Mouse (Mus musculus) cerebellum, adult 2 months (tissue): Measurements from ENCODE around the gene Slc25a48. TPM values are rescaled to one million over a fixed set of nuclear protein-coding genes. Genes with fewer than 3 reads are reported as not detected.
A peak's percentile ranks its signal among the peaks of the same experiment; 100 is the strongest.

Source experiments
- DNase-seq, 2 experiments: peaks; one replicate each; pipeline ENCODE4 v3.0.0; 2021
- H3K27ac ChIP-seq: fragments of 200-500 bp; 2 replicates; pipeline ENCODE4 v1.5.1; 2012; ENCODE audit warnings: low read length, control low read depth, inconsistent platforms; ENCODE audit not compliant: insufficient read depth
- H3K27me3 ChIP-seq: fragments of 200-500 bp; 2 replicates; pipeline ENCODE4 v1.6.1; 2012; ENCODE audit warnings: inconsistent platforms, mild to moderate bottlenecking, low read length, moderate library complexity; ENCODE audit not compliant: control insufficient read depth, insufficient read depth
- H3K4me1 ChIP-seq: fragments of 200-500 bp; 2 replicates; pipeline ENCODE4 v1.6.1; 2011; ENCODE audit warnings: low read length; ENCODE audit not compliant: control insufficient read depth, insufficient read depth
- H3K4me3 ChIP-seq: fragments of 200-500 bp; replicated peaks from 2 replicates; pipeline ENCODE3; 2011; ENCODE audit warnings: mild to moderate bottlenecking, low read depth, low read length, control low read depth; ENCODE audit not compliant: insufficient read depth
- CTCF ChIP-seq: fragments of 200-500 bp; IDR thresholded peaks from 2 replicates; pipeline ENCODE4 v1.5.1; 2011; ENCODE audit warnings: low read depth, mild to moderate bottlenecking, control low read depth, low read length, moderate library complexity, borderline replicate concordance; ENCODE audit not compliant: insufficient read depth
- POLR2A ChIP-seq: fragments of 200-500 bp; IDR thresholded peaks from 2 replicates; pipeline ENCODE4 v1.6.1; 2011; ENCODE audit warnings: low read length, control low read depth, borderline replicate concordance; ENCODE audit not compliant: insufficient read depth
- WGBS: fragments of 180-500 bp; shearing (Covaris S2); methylation state at CpG from one replicate; pipeline ENCODE4 v1.1.7; 2018; 5-methylcytosine and 5-hydroxymethylcytosine counted together
- polyA plus RNA-seq: library from polyadenylated mRNA; depleted of rRNA; stranded (reverse); fragments of >200 nt; gene quantifications from 2 replicates; pipeline ENCODE4 v1.2.3, GENCODE M21; 2012

Gene Slc25a48
- polyA plus RNA-seq, 1 experiment, result 0.34 TPM

DNA sequence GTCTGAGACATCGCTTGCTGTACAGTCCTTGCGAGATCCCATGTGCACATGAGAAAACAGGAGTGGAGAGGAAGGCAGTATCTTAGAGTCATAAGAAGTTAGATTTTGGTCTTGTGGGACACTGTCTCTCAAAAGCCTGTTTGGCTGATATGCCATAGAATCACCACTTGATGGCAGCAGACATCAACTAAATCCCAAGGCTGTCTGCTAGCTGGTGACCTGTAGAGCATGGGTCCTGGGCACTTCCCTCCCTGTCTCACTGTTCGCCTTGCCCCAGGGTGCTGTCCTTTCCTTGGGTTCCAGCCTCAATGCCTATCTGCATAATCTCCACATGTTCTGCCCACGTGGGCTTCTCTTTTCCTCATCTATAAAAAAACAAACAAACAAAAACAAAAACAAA is 37.2 kb downstream of the Slc25a48 start:
- no peak overlapping the region for H3K27ac ChIP-seq
- 26% methylated on average over 4 of the region's 4 CpGs for WGBS
- H3K4me1 ChIP-seq, result peaks cover 4% of the 10 kb centered on the region; the same call in 1 of the 2 replicates
- no peak for TF ChIP-seq POLR2A
- peak; percentile 93 for TF ChIP-seq CTCF
- DNase-seq, result peak; percentile 44 to 56
- H3K4me3 ChIP-seq, result no peak overlapping the region
- no peaks in the 10 kb centered on the region for H3K27me3 ChIP-seq

DNA sequence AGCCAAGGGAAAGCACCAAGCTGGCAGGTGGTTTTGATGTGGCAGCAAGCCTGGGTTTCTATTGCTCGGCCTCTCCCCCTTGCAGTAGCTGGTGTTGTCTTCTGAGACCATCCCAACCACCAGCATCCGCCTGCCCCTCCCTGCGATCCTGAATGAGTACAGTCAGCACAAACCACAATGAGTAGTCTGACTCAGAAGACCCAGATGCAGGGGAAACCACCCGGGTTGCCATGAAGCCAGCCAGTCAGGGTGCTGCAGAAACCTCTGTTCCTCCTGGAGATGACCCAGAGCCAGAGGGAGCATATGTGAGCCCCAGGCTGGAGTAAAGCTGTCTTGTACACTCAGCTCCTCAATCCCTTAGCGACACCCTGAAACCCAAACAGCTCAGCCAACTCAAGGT is 38.6 kb downstream of the Slc25a48 start:
- H3K27me3 ChIP-seq, result no peaks in the 10 kb centered on the region
- no peak overlapping the region for H3K27ac ChIP-seq
- WGBS, result 52% methylated on average over 5 of the region's 5 CpGs
- TF ChIP-seq CTCF (no peak), POLR2A (no peak)
- peaks cover 4% of the 10 kb centered on the region; the same call in 1 of the 2 replicates for H3K4me1 ChIP-seq
- H3K4me3 ChIP-seq, result no peak overlapping the region
- DNase-seq, result no peak

DNA sequence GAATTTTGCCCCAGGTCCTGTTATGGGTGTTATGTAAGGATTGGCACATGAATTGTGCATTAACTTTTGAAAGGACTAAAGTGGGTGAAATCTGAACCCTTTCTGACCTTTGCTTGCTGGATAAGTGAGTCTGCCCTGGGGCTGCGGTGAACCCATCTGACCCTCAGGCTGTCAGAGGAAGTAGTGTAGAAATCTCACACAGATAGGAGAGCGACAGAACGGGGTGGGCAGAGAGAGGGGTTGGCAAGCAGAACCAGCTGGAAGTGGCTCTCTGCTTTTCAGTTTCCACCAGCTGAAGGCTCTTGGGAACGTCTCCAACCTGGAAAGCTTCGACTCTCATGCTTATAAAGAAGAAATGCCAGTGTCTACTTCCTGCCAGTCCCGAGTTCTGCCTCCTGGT is 39.1 kb downstream of the Slc25a48 start:
- no peak for DNase-seq
- TF ChIP-seq CTCF (no peak), POLR2A (no peak)
- Histone ChIP-seq H3K27ac (no peak overlapping the region), H3K4me1 (peaks cover 4% of the 10 kb centered on the region; the same call in 1 of the 2 replicates), H3K27me3 (no peaks in the 10 kb centered on the region), H3K4me3 (no peak overlapping the region)
- WGBS, result 29% methylated on average over 6 of the region's 6 CpGs

DNA sequence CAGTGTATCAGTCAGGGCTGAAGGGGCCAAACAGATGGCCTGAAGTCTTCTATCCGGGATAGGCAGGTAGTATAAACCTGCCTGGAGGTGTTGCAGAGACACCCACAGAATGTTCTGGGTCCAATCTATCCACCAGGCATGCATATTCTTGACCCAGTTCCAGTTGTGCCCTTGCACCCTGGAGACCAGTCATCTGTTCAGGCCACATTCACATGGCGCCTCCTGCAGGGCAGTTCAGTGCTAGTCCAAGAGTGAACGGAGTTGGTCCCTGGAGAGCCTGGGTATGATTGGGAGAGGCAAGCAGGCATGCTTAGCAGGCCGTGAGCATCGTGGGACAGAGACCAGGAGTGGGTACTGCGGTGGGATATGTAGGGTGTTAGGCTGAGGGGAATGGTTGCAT is 39.9 kb downstream of the Slc25a48 start:
- Histone ChIP-seq H3K27me3 (no peaks in the 10 kb centered on the region), H3K4me3 (no peak overlapping the region), H3K27ac (no peak overlapping the region), H3K4me1 (peaks cover 4% of the 10 kb centered on the region; the same call in 1 of the 2 replicates)
- DNase-seq, result no peak
- no peak for TF ChIP-seq POLR2A
- no peak for TF ChIP-seq CTCF
- 50% methylated on average over 6 of the region's 6 CpGs for WGBS

DNA sequence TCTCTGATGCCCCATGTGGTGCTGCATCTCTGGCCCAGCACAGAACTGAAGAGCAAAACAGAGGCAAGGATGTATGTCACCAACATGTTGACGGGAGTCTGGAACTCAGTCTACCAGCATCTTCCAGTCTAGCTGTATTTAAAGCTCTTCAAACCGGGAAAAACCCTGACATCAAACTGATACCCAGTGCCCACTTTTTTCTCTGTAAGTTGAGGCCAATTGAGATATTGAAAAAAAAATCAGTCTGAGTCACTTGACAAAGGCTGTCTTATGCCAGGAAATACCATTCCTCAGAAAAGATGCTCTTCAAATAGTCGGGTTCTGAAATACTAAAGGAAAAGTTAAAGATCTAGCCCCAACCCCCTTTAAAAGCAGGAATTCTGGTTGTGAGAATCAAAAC is 44.0 kb downstream of the Slc25a48 start, which contains the start of gene Il9:
TSS of gene Il9 (minus strand) at position 101 of the 400 bp plus-strand sequence.
- H3K27me3 ChIP-seq, result no peaks in the 10 kb centered on the region
- TF ChIP-seq POLR2A (no peak), CTCF (no peak)
- 86% methylated on average over 3 of the region's 3 CpGs for WGBS
- DNase-seq, result no peak
- no peak within 1 kb of the TSS for H3K4me3 ChIP-seq
- peaks cover 4% of the 10 kb centered on the region; the same call in 1 of the 2 replicates for H3K4me1 ChIP-seq
- no peak within 1 kb of the TSS for H3K27ac ChIP-seq

DNA sequence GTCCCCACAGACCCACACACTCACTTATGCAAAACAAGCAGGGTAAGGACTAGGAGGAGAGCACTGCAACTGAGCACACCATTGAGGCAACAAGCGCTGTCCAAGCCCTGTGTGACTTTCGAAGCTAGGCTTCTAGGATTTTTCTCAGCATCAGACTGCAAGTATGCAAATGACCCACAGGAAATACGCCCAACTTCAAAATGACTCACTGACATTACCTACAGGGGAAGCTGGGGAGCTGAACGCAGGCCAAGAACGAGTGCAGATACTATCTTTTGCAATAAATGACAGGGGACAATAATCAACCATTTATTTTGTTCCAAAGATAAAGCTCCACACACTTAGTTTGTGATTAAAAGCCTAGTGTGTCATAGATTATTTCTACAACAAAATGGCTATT is 49.9 kb downstream of the Slc25a48 start:
- Histone ChIP-seq H3K27ac (no peak overlapping the region), H3K4me3 (no peak overlapping the region), H3K27me3 (no peaks in the 10 kb centered on the region), H3K4me1 (no peaks in the 10 kb centered on the region)
- DNase-seq, result no peak
- TF ChIP-seq POLR2A (no peak), CTCF (no peak)
- WGBS, result 69% methylated on average over 5 of the region's 5 CpGs

DNA sequence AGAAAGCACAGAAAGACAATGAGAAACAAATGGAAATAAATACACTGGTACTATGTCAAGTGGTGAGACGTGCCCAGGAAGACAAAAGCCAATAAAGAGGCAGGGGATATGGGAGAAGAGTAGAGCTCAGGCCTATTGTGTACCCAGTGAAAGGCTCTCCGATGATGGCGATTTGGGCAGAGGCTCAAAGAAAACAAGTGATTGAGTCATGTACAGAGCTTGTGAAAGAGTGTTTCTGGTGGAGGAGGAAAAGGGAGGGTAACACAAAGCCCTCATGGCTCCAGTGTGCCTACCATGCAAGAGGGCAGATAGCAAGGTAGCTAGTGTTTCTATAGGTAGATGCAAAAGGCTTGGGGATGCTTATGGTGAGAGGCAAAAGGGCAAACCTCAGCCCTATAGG is 56.3 kb downstream of the Slc25a48 start:
- Histone ChIP-seq H3K27ac (no peak overlapping the region), H3K4me1 (no peaks in the 10 kb centered on the region), H3K27me3 (no peaks in the 10 kb centered on the region), H3K4me3 (no peak overlapping the region)
- no peak for TF ChIP-seq CTCF
- TF ChIP-seq POLR2A, result no peak
- DNase-seq, result no peak
- 49% methylated on average over 3 of the region's 3 CpGs for WGBS

DNA sequence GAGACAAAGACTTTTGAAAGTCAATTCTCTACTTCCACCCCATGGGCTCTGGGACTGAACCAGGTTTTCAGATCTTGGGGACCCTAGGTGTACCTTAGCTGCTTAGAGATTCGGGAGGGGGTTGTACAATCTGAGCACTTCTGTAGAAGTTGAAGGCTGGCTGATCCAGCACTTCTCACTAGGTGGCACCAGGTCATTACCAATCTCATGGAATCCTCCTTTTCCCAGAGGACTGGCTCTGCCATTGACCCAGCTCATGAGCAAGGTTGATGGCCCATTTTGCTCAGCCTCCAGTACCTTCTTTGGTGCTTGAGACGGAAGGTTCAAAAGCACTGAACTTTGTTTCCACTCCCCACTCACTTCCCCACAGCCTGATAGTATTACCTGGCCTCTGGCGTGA is 62.0 kb downstream of the Slc25a48 start:
- DNase-seq, result no peak
- 87% methylated on average over 3 of the region's 3 CpGs for WGBS
- TF ChIP-seq CTCF (peak; percentile 20; the same call in 1 of the 2 replicates), POLR2A (no peak)

DNA sequence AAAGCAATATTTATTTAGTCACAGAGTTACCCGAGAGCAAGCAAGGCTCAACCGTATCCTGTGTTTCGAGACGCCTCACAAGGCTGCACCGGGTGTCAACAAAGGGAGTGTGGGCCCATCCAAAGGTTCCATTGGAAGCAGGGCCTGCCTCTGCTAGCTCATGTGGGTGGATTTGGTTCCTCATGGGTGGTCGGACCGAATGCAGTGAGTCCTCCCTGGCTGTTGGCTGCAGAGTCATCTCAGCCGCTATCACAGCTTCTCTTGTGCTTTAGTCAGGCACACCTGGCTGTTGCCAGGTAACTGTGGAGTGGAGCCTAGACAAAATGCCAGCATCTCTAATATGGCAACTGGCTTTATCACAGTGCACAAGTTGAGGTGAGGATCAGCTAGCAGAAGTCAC is 62.5 kb downstream of the Slc25a48 start:
- Histone ChIP-seq H3K4me3 (no peak overlapping the region), H3K27ac (no peak overlapping the region), H3K4me1 (peaks cover 10% of the 10 kb centered on the region; the same call in 1 of the 2 replicates), H3K27me3 (no peaks in the 10 kb centered on the region; the same call in 1 of the 2 replicates)
- DNase-seq, result no peak
- TF ChIP-seq CTCF, result no peak
- TF ChIP-seq POLR2A, result no peak
- 93% methylated on average over 8 of the region's 8 CpGs for WGBS

More for the DNA sequence above, 62.0 kb downstream of the Slc25a48 start:
- no peak overlapping the region for H3K4me3 ChIP-seq
- H3K27ac ChIP-seq, result no peak overlapping the region
- no peaks in the 10 kb centered on the region; the same call in 1 of the 2 replicates for H3K27me3 ChIP-seq
- peaks cover 10% of the 10 kb centered on the region; the same call in 1 of the 2 replicates for H3K4me1 ChIP-seq
